Mouse (Mus musculus) cortical plate, adult 2 months (tissue): ENCODE data around the gene Emilin1.

ENCODE experiments used
- CTCF ChIP-seq: fragments of 200-500 bp; IDR thresholded peaks from 2 replicates; pipeline ENCODE4 v1.5.1; 2011; ENCODE audit warnings: mild to moderate bottlenecking, control low read depth, low read length; ENCODE audit not compliant: insufficient read depth; ENCODE audit errors: extremely low read depth
- POLR2A ChIP-seq: fragments of 200-500 bp; IDR thresholded peaks from 2 replicates; pipeline ENCODE4 v1.6.1; 2011; ENCODE audit warnings: mild to moderate bottlenecking, low read length, control low read depth; ENCODE audit not compliant: insufficient read depth; ENCODE audit errors: extremely low read depth

GRCm38 (mm10) chr5:30916841-30917240 lies 3.6 kb downstream of the Emilin1 start:
- TF ChIP-seq CTCF, result no peak
- TF ChIP-seq POLR2A, result no peak
